Mouse (Mus musculus) adipocyte (in vitro differentiated cells): ENCODE measurements around the gene Olfr792.

Source experiments
- DNase-seq: peaks from one replicate; pipeline ENCODE4 v3.0.0-alpha.2; 2016; ENCODE audit warnings: low spot score

The Olfr792 gene

GRCm38 (mm10) chr10:129538862-129539261 is at the start of gene Olfr792:
Gene Olfr792 (plus strand): TSS chr10:129539162.
- no peak for DNase-seq

DNA sequence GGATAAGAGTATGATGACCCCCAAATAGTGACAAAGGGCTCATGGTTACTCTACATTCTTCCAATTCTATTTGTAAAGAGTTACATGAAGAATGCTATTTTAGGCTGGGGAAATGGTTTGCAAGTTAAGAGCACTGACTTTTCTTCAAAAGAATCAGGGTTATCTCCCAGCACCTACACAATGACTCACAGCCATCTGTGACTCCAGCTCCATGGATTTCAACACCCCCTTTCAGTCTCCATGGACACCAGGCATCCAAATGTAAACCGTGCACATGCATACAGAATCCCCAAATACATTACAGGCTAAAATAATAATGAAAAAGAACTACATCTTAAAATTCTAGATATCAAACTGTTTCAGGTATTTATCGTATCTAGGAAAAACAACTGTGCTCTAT is 48.9 kb upstream of the Olfr792 start:
- DNase-seq: no peak

- no peak for DNase-seq
These were observed 40.8 kb upstream of the Olfr792 start, which contains the start of gene Olfr790 for GRCm38 (mm10) chr10:129498192-129498591. Gene Olfr790 (plus strand): TSS chr10:129498492.

- DNase-seq: no peak
These were observed 17.5 kb upstream of the Olfr792 start, which contains the start of gene Olfr791 for GRCm38 (mm10) chr10:129521492-129521891. Gene Olfr791 (plus strand): TSS chr10:129521792.

DNA sequence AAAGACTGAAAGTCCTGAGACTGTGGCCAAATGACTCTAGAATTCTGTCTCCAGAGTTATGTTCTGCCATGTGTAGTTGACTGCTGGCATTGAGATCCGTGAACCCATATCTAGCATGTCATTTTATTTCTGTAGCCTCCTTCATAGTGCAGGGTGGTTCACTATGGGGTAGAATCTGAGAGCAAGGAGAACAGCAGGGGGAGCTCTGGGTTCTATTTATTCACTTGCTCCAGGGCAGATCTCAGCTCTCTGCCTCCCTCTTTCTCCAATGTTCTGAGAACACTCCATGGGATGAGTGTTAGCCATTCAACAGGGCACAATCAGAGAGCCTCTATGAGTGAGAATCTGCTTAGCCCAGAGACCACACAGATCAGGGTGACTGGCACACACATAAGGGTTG is 10.4 kb downstream of the Olfr792 start:
- DNase-seq: no peak

GRCm38 (mm10) chr10:129567355-129567754 is 28.4 kb downstream of the Olfr792 start, which contains the start of gene Olfr794:
Gene Olfr794 (plus strand): TSS chr10:129567655.
- DNase-seq: no peak

DNA sequence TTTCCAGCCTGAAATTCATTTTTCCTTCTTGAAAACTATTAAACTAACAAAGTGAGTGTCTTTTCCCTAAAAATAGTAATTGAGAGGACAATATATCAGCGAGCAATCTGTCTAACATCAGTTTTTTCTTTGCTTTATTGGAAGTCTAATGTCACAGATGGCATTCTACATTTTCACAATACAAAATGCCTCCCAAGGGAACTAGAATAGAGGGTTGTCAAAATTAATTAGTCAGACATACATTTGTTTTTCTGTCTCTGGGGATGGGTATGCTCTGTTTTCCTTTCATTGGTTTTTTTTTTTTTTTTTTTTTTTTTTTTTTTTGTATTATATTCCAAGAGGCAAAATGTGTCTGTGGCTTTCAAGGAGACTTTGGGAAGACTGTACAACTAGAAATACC is 38.1 kb downstream of the Olfr792 start:
- no peak for DNase-seq
